Mouse (Mus musculus): ENCODE data around the gene Scyl3. TPM values are rescaled to one million over a fixed set of nuclear protein-coding genes. Genes with fewer than 3 reads are reported as not detected.

Gene Scyl3
- polyA plus RNA-seq, 1 experiment from 2014 or later, result 17.0 TPM

DNA sequence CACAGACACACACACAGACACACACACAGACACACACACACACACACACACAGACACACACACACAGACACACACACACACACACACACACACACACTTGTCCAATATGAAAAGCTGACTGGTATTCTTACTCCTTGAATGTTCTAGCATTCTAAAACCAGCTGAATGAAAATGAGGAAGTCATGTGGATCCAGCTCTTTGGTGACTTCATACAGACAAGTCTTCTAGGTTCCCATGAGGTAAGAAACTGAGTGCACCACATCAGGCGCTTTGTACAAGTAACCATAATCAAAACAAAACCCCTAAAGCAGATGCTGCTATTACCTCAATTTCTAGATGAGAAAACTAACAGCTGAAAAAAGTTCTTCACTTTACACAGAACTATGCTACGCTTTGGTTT, 46.2 kb downstream of the Scyl3 start:
- Histone ChIP-seq H3K4me2 (no peak overlapping the region), H3K4me3 (no peak overlapping the region), H3K27me3 (replicated peaks) (no peaks in the 10 kb centered on the region), H3K9ac (no peak overlapping the region), H3K9me3 (replicated peaks) (no peaks in the 10 kb centered on the region), H3K36me3 (peaks cover 45% of the 10 kb centered on the region), H3K4me1 (no peaks in the 10 kb centered on the region), H3K27ac (no peak overlapping the region)
- WGBS (ENCODE audit: insufficient replicate concordance), result 89% methylated on average over 2 of the region's 2 CpGs
- no peak for ATAC-seq

DNA sequence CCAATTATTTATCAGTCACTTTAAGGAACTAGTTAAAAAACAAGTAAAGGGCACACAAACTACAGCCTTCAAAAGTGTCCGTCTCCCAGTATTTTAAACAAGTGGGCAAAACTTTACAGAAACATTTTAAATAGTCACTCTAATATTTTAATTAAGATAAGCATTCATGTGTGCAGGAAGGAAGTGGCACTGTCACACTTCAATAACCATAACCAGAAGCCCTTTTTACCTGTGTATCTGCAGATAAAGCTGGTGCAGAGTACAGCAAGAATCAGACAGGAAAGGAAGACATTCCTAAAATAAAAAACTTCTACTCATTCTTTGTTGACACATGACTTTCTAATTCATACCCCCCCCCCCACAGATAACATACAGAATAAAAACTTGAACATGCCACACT, 47.6 kb downstream of the Scyl3 start:
- Histone ChIP-seq H3K27ac (no peak overlapping the region), H3K27me3 (replicated peaks) (no peaks in the 10 kb centered on the region), H3K4me1 (no peaks in the 10 kb centered on the region), H3K9ac (no peak overlapping the region), H3K4me2 (no peak overlapping the region), H3K9me3 (replicated peaks) (no peaks in the 10 kb centered on the region), H3K36me3 (peaks cover 51% of the 10 kb centered on the region), H3K4me3 (no peak overlapping the region)
- WGBS (ENCODE audit: insufficient replicate concordance), result 79% methylated on average over 1 of the region's 1 CpGs
- ATAC-seq, result no peak

DNA sequence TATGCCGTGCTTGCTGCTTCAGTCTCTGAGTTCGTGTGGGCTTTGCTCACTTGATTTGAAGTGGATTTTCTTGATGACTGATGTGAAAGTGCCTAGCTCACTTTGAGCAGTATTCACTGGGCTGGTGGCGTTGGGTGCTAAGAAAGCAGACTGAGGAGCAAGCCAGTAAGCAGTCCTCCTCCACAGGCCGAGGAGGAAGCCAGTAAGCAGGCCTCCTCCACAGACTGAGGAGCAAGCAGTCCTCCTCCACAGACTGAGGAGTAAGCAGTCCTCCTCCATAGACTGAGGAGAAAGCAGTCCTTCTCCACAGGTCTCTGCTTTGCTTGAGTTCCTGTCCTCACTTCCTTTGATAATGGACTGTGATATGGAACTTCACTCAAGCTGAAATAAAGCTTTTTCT, 63.5 kb downstream of the Scyl3 start:
- Histone ChIP-seq H3K4me3 (no peak overlapping the region), H3K9me3 (replicated peaks) (no peaks in the 10 kb centered on the region), H3K4me1 (peaks cover 15% of the 10 kb centered on the region), H3K27me3 (replicated peaks) (no peaks in the 10 kb centered on the region), H3K27ac (no peak overlapping the region), H3K9ac (no peak overlapping the region), H3K36me3 (peaks cover 28% of the 10 kb centered on the region), H3K4me2 (no peak overlapping the region)
- ATAC-seq, result no peak
- 75% methylated on average over 4 of the region's 4 CpGs for WGBS (ENCODE audit: insufficient replicate concordance)

DNA sequence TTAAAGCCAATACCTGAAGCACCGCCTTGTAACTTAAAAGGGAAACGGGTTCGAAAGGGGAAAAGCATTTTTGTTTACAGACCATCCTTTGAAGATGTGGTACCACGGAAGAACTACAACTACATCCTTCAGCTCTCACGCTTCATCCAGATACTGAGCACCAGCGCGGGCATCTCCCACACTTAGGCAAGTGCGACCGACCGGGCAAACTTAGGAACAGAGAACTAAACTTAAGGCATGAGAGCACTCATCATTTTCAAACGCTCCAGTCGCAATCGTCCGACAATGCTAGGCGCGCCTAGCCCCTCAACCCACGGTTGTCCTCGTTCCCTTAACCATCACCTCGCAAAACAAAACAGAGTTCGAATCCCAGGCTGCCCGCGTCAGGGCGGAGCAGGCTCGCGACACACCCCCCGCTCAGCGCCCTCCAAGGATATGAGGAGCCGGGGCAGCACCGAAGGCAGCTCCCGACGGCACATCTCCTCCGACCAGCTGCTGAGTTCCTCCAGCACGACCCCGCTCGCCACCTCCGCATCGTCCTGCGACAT, 65.3 kb downstream of the Scyl3 start:
- H3K4me3 ChIP-seq, result peak overlapping the region; percentile 80
- no peaks in the 10 kb centered on the region for H3K9me3 ChIP-seq (replicated peaks)
- H3K36me3 ChIP-seq, result peaks cover 15% of the 10 kb centered on the region
- H3K27ac ChIP-seq, result peak overlapping the region; percentile 65; the same call in 1 of the 2 replicates
- peak; percentile 88 for ATAC-seq
- peaks cover 15% of the 10 kb centered on the region for H3K4me1 ChIP-seq
- H3K27me3 ChIP-seq (replicated peaks), result no peaks in the 10 kb centered on the region
- 1% methylated on average over 38 of the region's 38 CpGs for WGBS (ENCODE audit: insufficient replicate concordance)
- H3K4me2 ChIP-seq, result peak overlapping the region; percentile 84
- H3K9ac ChIP-seq, result peak overlapping the region; percentile 80

DNA sequence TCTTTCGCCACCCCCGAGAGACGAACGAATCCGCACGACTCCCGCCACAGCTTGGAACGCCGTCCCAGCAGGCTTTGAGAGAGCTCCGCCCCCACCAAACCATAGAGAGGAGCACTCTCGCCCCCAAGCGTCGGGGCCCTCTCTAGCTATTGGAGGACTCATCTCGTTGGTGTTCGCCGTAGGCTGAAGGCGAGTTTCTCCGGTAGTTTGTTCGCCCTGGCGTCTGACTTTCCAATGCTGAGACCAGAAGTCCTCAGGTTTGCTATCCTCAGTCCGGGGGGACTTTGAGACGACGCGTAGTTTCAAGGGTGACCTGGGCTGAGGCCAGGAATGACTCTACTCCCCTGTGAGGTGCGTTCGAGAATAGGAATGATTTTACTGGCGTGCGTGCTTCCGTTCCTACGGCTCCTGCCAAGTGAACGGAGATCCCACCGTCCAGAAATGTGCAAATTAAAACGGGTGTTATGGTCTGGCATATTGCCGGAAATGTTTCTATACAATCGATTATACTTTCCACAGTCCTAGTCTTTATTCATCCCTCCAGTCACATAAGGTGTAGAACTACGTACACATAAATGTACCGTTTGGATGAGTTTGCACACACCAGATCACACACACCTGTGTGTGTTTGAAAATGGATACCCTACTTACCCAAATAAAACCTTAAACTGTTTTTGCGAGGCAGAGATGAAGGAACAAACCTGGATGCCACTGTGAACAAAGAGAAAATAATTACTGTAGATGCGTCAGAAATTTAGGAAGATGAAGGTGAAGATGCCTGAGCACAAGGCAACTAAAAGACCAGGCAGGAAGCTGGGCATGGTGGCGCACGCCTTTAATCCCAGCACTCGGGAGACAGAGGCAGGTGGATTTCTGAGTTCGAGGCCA, 66.1 kb downstream of the Scyl3 start, which contains the start of the genes BC055324 and Mettl18:
Gene BC055324 (minus strand): TSS at position 76 of the 888 bp plus-strand sequence.
Gene Mettl18 (plus strand): TSS at position 169 of the 888 bp plus-strand sequence.
- peak within 1 kb of the TSS; percentile 80 for H3K9ac ChIP-seq
- WGBS (ENCODE audit: insufficient replicate concordance), result 2% methylated on average over 43 of the region's 43 CpGs
- H3K9me3 ChIP-seq (replicated peaks), result no peaks in the 10 kb centered on the region
- peaks cover 15% of the 10 kb centered on the region for H3K4me1 ChIP-seq
- no peaks in the 10 kb centered on the region for H3K27me3 ChIP-seq (replicated peaks)
- H3K27ac ChIP-seq, result peak within 1 kb of the TSS; percentile 79
- peak within 1 kb of the TSS; percentile 80 for H3K4me3 ChIP-seq
- ATAC-seq, result peak; percentile 98
- H3K36me3 ChIP-seq, result peaks cover 14% of the 10 kb centered on the region; the same call in 1 of the 2 replicates
- H3K4me2 ChIP-seq, result peak within 1 kb of the TSS; percentile 84

DNA sequence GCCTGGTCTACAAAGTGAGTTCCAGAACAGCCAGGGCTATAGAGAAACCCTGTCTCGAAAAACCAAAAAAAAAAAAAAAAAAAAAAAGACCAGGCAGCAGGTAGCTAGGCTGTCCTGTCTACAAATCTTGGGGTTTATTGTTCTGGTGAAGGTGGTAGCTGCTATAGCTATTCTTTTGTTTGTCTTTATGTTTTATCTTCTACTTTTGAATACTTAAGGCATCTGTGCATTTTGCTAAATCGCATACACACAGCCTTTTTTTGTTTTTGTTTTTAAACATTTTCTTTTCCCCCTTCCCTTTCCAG, 66.7 kb downstream of the Scyl3 start:
- ATAC-seq, result no peak
- 57% methylated on average over 2 of the region's 2 CpGs for WGBS (ENCODE audit: insufficient replicate concordance)
- peak overlapping the region; percentile 80 for H3K4me3 ChIP-seq
- no peaks in the 10 kb centered on the region for H3K9me3 ChIP-seq (replicated peaks)
- no peaks in the 10 kb centered on the region for H3K27me3 ChIP-seq (replicated peaks)
- H3K9ac ChIP-seq, result peak overlapping the region; percentile 80; the same call in 1 of the 2 replicates
- H3K4me1 ChIP-seq, result peaks cover 15% of the 10 kb centered on the region
- peak overlapping the region; percentile 84 for H3K4me2 ChIP-seq
- peaks cover 12% of the 10 kb centered on the region; the same call in 1 of the 2 replicates for H3K36me3 ChIP-seq
- H3K27ac ChIP-seq, result no peak overlapping the region

DNA sequence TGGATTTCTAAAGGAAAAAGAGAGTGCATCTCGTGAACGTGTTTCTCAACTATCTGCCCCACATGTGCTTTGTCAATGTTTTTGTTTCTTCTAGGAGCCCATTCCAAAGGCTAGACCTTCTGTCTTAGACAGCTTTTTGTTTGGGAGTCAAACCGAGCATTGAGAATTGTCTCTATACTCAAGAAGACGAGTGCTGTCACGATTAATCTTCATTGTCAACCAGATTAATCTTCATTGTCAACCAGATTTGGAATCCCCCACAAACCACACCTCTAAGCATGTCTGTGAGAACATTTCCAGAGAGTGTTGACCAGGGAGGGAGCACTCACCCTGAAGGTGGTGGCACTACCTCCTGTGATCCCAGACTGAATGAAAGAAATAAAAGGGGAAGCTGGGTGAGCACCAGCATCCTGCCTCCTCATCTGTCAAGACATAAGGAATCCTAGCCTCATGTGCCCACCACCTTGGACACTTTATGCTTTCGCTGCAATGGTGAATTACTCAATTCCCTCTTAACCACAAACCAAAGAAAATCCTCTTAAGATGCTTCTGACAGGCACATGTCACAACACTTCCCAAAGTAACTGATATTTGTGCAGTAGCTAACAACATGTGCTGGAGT, 73.0 kb downstream of the Scyl3 start:
- H3K27me3 ChIP-seq (replicated peaks), result no peaks in the 10 kb centered on the region
- no peaks in the 10 kb centered on the region for H3K9me3 ChIP-seq (replicated peaks)
- H3K4me2 ChIP-seq, result no peak overlapping the region
- WGBS (ENCODE audit: insufficient replicate concordance), result 55% methylated on average over 6 of the region's 6 CpGs
- H3K27ac ChIP-seq, result no peak overlapping the region
- no peak overlapping the region for H3K4me3 ChIP-seq
- ATAC-seq, result no peak
- H3K9ac ChIP-seq, result no peak overlapping the region
- peaks cover under 1% of the 10 kb centered on the region; the same call in 1 of the 2 replicates for H3K36me3 ChIP-seq
- no peaks in the 10 kb centered on the region for H3K4me1 ChIP-seq

DNA sequence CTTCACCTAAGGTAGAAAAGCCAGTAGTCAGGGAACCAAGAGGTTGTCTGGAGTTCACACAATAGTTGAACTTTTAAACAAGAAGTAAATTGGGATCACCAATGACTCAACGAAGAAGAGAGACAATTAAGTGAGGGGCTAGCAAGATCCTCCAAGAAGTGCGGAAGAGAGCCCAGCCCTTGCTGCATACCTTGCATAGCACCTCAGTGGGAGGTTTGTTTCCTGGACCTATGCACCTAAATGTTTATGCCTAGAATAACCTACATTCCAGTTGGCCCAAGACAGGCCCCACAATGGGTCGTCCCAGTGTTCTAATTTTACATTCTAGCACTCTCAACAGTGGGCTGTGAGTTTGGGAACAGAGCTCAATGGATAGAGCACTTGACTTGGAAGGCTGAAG, 75.4 kb downstream of the Scyl3 start:
- no peak overlapping the region for H3K27ac ChIP-seq
- no peak overlapping the region for H3K9ac ChIP-seq
- H3K4me1 ChIP-seq, result no peaks in the 10 kb centered on the region
- ATAC-seq, result no peak
- H3K27me3 ChIP-seq (replicated peaks), result no peaks in the 10 kb centered on the region
- no peaks in the 10 kb centered on the region for H3K9me3 ChIP-seq (replicated peaks)
- H3K4me2 ChIP-seq, result no peak overlapping the region
- no peaks in the 10 kb centered on the region for H3K36me3 ChIP-seq
- no peak overlapping the region for H3K4me3 ChIP-seq
- WGBS (ENCODE audit: insufficient replicate concordance), result 61% methylated on average over 3 of the region's 3 CpGs

Other genes with a start within 250 kb of the Scyl3 start
- not detected in 2 replicates for gene Mettl11b, start 203.9 kb upstream of the Scyl3 start, polyA plus RNA-seq (2016; fragmentation: Nextera tagmentation; extraction: Ambion mirVana)
- 5.3 and 5.9 TPM in 2 replicates for gene Kifap3, start 149.5 kb upstream of the Scyl3 start, polyA plus RNA-seq (2016; fragmentation: Nextera tagmentation; extraction: Ambion mirVana)
- 15.5 and 16.5 TPM in 2 replicates for gene BC055324, start 65.7 kb downstream of the Scyl3 start, polyA plus RNA-seq (2016; fragmentation: Nextera tagmentation; extraction: Ambion mirVana)
- 6.4 and 6.7 TPM in 2 replicates for gene Mettl18, start 65.8 kb downstream of the Scyl3 start, polyA plus RNA-seq (2016; fragmentation: Nextera tagmentation; extraction: Ambion mirVana)
- 0.05 TPM in 1 of 2 replicates, not detected in the other for gene Sele, start 119.1 kb downstream of the Scyl3 start, polyA plus RNA-seq (2016; fragmentation: Nextera tagmentation; extraction: Ambion mirVana)
- gene Sell, start 132.9 kb downstream of the Scyl3 start, polyA plus RNA-seq (2016; fragmentation: Nextera tagmentation; extraction: Ambion mirVana), result 2.0 and 3.2 TPM in 2 replicates
- gene Selp, start 186.2 kb downstream of the Scyl3 start, polyA plus RNA-seq (2016; fragmentation: Nextera tagmentation; extraction: Ambion mirVana), result 0.38 and 0.41 TPM in 2 replicates
- gene F5, start 222.7 kb downstream of the Scyl3 start, polyA plus RNA-seq (2016; fragmentation: Nextera tagmentation; extraction: Ambion mirVana), result 6.2 and 7.0 TPM in 2 replicates